Mouse (Mus musculus) olfactory bulb, adult 2 months (tissue): Measurements from ENCODE around the gene Gm21958.

Source experiments
- CTCF ChIP-seq: fragments of 200-500 bp; IDR thresholded peaks from 2 replicates; pipeline ENCODE4 v1.5.1; 2012; ENCODE audit warnings: low read depth, mild to moderate bottlenecking, low read length, moderate library complexity; ENCODE audit not compliant: insufficient read depth
- POLR2A ChIP-seq: fragments of 200-500 bp; IDR thresholded peaks from 2 replicates; pipeline ENCODE4 v1.6.1; 2012; ENCODE audit warnings: mild to moderate bottlenecking, low read depth, low read length, moderate library complexity; ENCODE audit not compliant: insufficient read depth

- no peak for TF ChIP-seq CTCF
- no peak for TF ChIP-seq POLR2A
These were observed 41.2 kb upstream of the Gm21958 start, which contains the start of gene Smad9 for GRCm38 (mm10) chr3:54755145-54756041.
